ENCODE assay signal across 8 mouse cellular contexts in genomic region chr4:155694482-155695401, GRCm38 (mm10). TPM values are rescaled to one million over a fixed set of nuclear protein-coding genes. Genes with fewer than 3 reads are reported as not detected.
DNase-seq lines count a peak whose midpoint lies in the region; ATAC-seq and TF ChIP-seq lines count a peak whose summit lies in the region.

No protein-coding gene starts in this region.

- peak overlapping the region; percentile 87 for H3K4me2 ChIP-seq in forebrain, embryonic 13.5 days
- peak overlapping the region; percentile 78 for H3K4me2 ChIP-seq in liver, postnatal 0 days (ENCODE audit: low read depth, low read length)
- H3K4me2 ChIP-seq in neural tube, embryonic 13.5 days: peak overlapping the region; percentile 89
- peak overlapping the region; percentile 89 for H3K4me2 ChIP-seq in stomach, postnatal 0 days (replicated peaks; ENCODE audit: low read depth)

- intact Hi-C loops in heart, postnatal 14 days (cut with DNase I): loop anchor here (5.0 kb wide), 1 partner anchor 212 kb away; no protein-coding TSS in a partner anchor

- H3K4me1 ChIP-seq in forebrain, embryonic 13.5 days: peaks cover 23% of the 10 kb centered on the region
- H3K4me1 ChIP-seq in liver, postnatal 0 days (ENCODE audit: insufficient read depth): peaks cover 5% of the 10 kb centered on the region; the same call in 1 of the 2 replicates
- H3K4me1 ChIP-seq in neural tube, embryonic 13.5 days (replicated peaks): peaks cover 32% of the 10 kb centered on the region
- peaks cover 5% of the 10 kb centered on the region for H3K4me1 ChIP-seq in stomach, postnatal 0 days (replicated peaks; ENCODE audit: control insufficient read depth, insufficient read depth)

- peak overlapping the region; percentile 74 for H3K27ac ChIP-seq in forebrain, embryonic 13.5 days
- no peak overlapping the region for H3K27ac ChIP-seq in liver, postnatal 0 days (ENCODE audit: low read depth)
- peak overlapping the region; percentile 95 for H3K27ac ChIP-seq in neural tube, embryonic 13.5 days (replicated peaks)
- peak overlapping the region; percentile 65 for H3K27ac ChIP-seq in stomach, postnatal 0 days (replicated peaks)

- under 1% methylated on average over 89 of the region's 92 CpGs for WGBS in forebrain, embryonic 13.5 days
- 2% methylated on average over 82 of the region's 92 CpGs for WGBS in liver, postnatal 0 days (ENCODE audit: insufficient replicate concordance)
- WGBS in neural tube, embryonic 13.5 days: 1% methylated on average over 88 of the region's 92 CpGs
- WGBS in stomach, postnatal 0 days: 1% methylated on average over 82 of the region's 92 CpGs

- ATAC-seq in forebrain, embryonic 13.5 days: peak; percentile 81
- ATAC-seq in liver, postnatal 0 days: peak; percentile 47; the same call in 1 of the 2 replicates
- ATAC-seq in neural tube, embryonic 13.5 days (ENCODE audit: low read depth): peak; percentile 91
- peak; percentile 73 for ATAC-seq in stomach, postnatal 0 days (ENCODE audit: low FRiP score, low TSS enrichment)

- no peaks in the 10 kb centered on the region for H3K36me3 ChIP-seq in forebrain, embryonic 13.5 days (ENCODE audit: poor library complexity, severe bottlenecking)
- H3K36me3 ChIP-seq in liver, postnatal 0 days (replicated peaks; ENCODE audit: insufficient read depth, low read length): no peaks in the 10 kb centered on the region
- H3K36me3 ChIP-seq in neural tube, embryonic 13.5 days: no peaks in the 10 kb centered on the region
- H3K36me3 ChIP-seq in stomach, postnatal 0 days (ENCODE audit: control insufficient read depth, insufficient read depth, low read length): no peaks in the 10 kb centered on the region

- H3K27me3 ChIP-seq in forebrain, embryonic 13.5 days: peaks cover 22% of the 10 kb centered on the region
- H3K27me3 ChIP-seq in liver, postnatal 0 days (ENCODE audit: insufficient read depth, low read length): peaks cover 27% of the 10 kb centered on the region
- H3K27me3 ChIP-seq in neural tube, embryonic 13.5 days: peaks cover 30% of the 10 kb centered on the region
- H3K27me3 ChIP-seq in stomach, postnatal 0 days (ENCODE audit: control insufficient read depth, insufficient read depth, low read length): no peaks in the 10 kb centered on the region

- TF ChIP-seq CTCF in liver, postnatal 0 days (IDR thresholded peaks at IDR 0.05; ENCODE audit: low read depth): peak; percentile 37; the same call in 1 of the 2 replicates
- TF ChIP-seq CTCF in stomach, postnatal 0 days (IDR thresholded peaks at IDR 0.05; ENCODE audit: low read depth): peak; percentile 62

- H3K9me3 ChIP-seq in forebrain, embryonic 13.5 days (replicated peaks): no peaks in the 10 kb centered on the region
- H3K9me3 ChIP-seq in liver, postnatal 0 days (ENCODE audit: low read length): no peaks in the 10 kb centered on the region
- H3K9me3 ChIP-seq in neural tube, embryonic 13.5 days: no peaks in the 10 kb centered on the region
- H3K9me3 ChIP-seq in stomach, postnatal 0 days (ENCODE audit: control insufficient read depth, low read length): no peaks in the 10 kb centered on the region

- peak overlapping the region; percentile 61 for H3K4me3 ChIP-seq in forebrain, embryonic 13.5 days
- peak overlapping the region; percentile 54 for H3K4me3 ChIP-seq in liver, postnatal 0 days (ENCODE audit: low read depth, low read length)
- H3K4me3 ChIP-seq in neural tube, embryonic 13.5 days: peak overlapping the region; percentile 71
- peak overlapping the region; percentile 63 for H3K4me3 ChIP-seq in stomach, postnatal 0 days (ENCODE audit: low read depth, low read length)

- peak overlapping the region; percentile 77 for H3K9ac ChIP-seq in forebrain, embryonic 13.5 days
- H3K9ac ChIP-seq in liver, postnatal 0 days (replicated peaks): peak overlapping the region; percentile 31; the same call in 1 of the 2 replicates
- peak overlapping the region; percentile 91 for H3K9ac ChIP-seq in neural tube, embryonic 13.5 days
- peak overlapping the region; percentile 78 for H3K9ac ChIP-seq in stomach, postnatal 0 days (ENCODE audit: low read length)

- peak; percentile 71 to 77 for DNase-seq in CD8-positive naive resting alpha-beta T cell, adult 2 months (ENCODE audit: low read depth in 2 of 2, low spot score in 2 of 2)
- peak; percentile 93 for DNase-seq in brain, adult 2 months (ENCODE audit: low read depth, low spot score)
- DNase-seq in heart, postnatal 14 days: peak; percentile 69 to 71
- peak; percentile 81 to 83 for DNase-seq in layer of hippocampus, adult 18-20 months (ENCODE audit: low spot score in 2 of 2)
- peak; percentile 46 for DNase-seq in liver, postnatal 0 days
- peak; percentile 74 for DNase-seq in stomach, postnatal 0 days (ENCODE audit: low spot score)

- TF ChIP-seq EP300 in liver, postnatal 0 days (IDR thresholded peaks at IDR 0.05; ENCODE audit: low read depth): no peak
- no peak for TF ChIP-seq EP300 in stomach, postnatal 0 days (optimal IDR thresholded peaks at IDR 0.05)

RNA-seq across cellular contexts. Expression of gene Fndc10, which starts 0.6 kb away (rescaled TPM):
- polyA plus RNA-seq in forebrain, embryonic 13.5 days (2015; fragmentation: Nextera tagmentation; extraction: Ambion mirVana): 1.9 and 2.3 TPM in 2 replicates
- 1 to 10 TPM; 1.5 to 1.8 TPM for total RNA-seq in heart, postnatal 14 days (2021)
- 10 to 100 TPM; 23.3 to 23.5 TPM for total RNA-seq in layer of hippocampus, adult 18-20 months (2021)
- polyA plus RNA-seq in liver, postnatal 0 days (2015; fragmentation: Nextera tagmentation; extraction: Ambion mirVana): 0.27 and 0.41 TPM in 2 replicates
- polyA plus RNA-seq in neural tube, embryonic 13.5 days (2015; fragmentation: Nextera tagmentation; extraction: Ambion mirVana): 10.5 and 16.5 TPM in 2 replicates
- polyA plus RNA-seq in stomach, postnatal 0 days (2015; fragmentation: Nextera tagmentation; extraction: Ambion mirVana): 9.6 and 11.0 TPM in 2 replicates

RNA-seq across cellular contexts. Expression of gene Ssu72, which starts 9.9 kb away (rescaled TPM):
- polyA plus RNA-seq in forebrain, embryonic 13.5 days (2015; fragmentation: Nextera tagmentation; extraction: Ambion mirVana): 160 and 162 TPM in 2 replicates
- 10 to 100 TPM; 44.3 to 48.6 TPM for total RNA-seq in heart, postnatal 14 days (2021)
- total RNA-seq in layer of hippocampus, adult 18-20 months (2021): 10 to 100 TPM; 81.4 to 89.1 TPM
- polyA plus RNA-seq in liver, postnatal 0 days (2015; fragmentation: Nextera tagmentation; extraction: Ambion mirVana): 66.6 and 66.9 TPM in 2 replicates
- 178 and 184 TPM in 2 replicates for polyA plus RNA-seq in neural tube, embryonic 13.5 days (2015; fragmentation: Nextera tagmentation; extraction: Ambion mirVana)
- polyA plus RNA-seq in stomach, postnatal 0 days (2015; fragmentation: Nextera tagmentation; extraction: Ambion mirVana): 152 and 153 TPM in 2 replicates

RNA-seq across cellular contexts. Expression of gene Mib2, which starts 25.7 kb away (rescaled TPM):
- polyA plus RNA-seq in forebrain, embryonic 13.5 days (2015; fragmentation: Nextera tagmentation; extraction: Ambion mirVana): 29.8 and 35.2 TPM in 2 replicates
- total RNA-seq in heart, postnatal 14 days (2021): 10 to 100 TPM; 22.4 to 24.9 TPM
- 100 to 1,000 TPM; 106 to 112 TPM for total RNA-seq in layer of hippocampus, adult 18-20 months (2021)
- 3.4 and 4.3 TPM in 2 replicates for polyA plus RNA-seq in liver, postnatal 0 days (2015; fragmentation: Nextera tagmentation; extraction: Ambion mirVana)
- 37.4 and 38.9 TPM in 2 replicates for polyA plus RNA-seq in neural tube, embryonic 13.5 days (2015; fragmentation: Nextera tagmentation; extraction: Ambion mirVana)
- 10.5 and 11.0 TPM in 2 replicates for polyA plus RNA-seq in stomach, postnatal 0 days (2015; fragmentation: Nextera tagmentation; extraction: Ambion mirVana)

RNA-seq across cellular contexts. Expression of gene Tmem240, which starts 39.9 kb away (rescaled TPM):
- 1.9 and 2.4 TPM in 2 replicates for polyA plus RNA-seq in forebrain, embryonic 13.5 days (2015; fragmentation: Nextera tagmentation; extraction: Ambion mirVana)
- under 1 TPM; 0.38 to 0.44 TPM for total RNA-seq in heart, postnatal 14 days (2021)
- total RNA-seq in layer of hippocampus, adult 18-20 months (2021): 10 to 100 TPM; 35.8 to 39.5 TPM
- polyA plus RNA-seq in liver, postnatal 0 days (2015; fragmentation: Nextera tagmentation; extraction: Ambion mirVana): 0.02 and 0.06 TPM in 2 replicates
- polyA plus RNA-seq in neural tube, embryonic 13.5 days (2015; fragmentation: Nextera tagmentation; extraction: Ambion mirVana): 10.4 and 12.0 TPM in 2 replicates
- 0.39 and 0.45 TPM in 2 replicates for polyA plus RNA-seq in stomach, postnatal 0 days (2015; fragmentation: Nextera tagmentation; extraction: Ambion mirVana)

RNA-seq across cellular contexts. Expression of gene Mmp23, which starts 41.6 kb away (rescaled TPM):
- polyA plus RNA-seq in forebrain, embryonic 13.5 days (2015; fragmentation: Nextera tagmentation; extraction: Ambion mirVana): 1.6 and 2.1 TPM in 2 replicates
- 10 to 100 TPM; 14.5 to 16.8 TPM for total RNA-seq in heart, postnatal 14 days (2021)
- 1 to 10 TPM; 2.8 to 4.2 TPM for total RNA-seq in layer of hippocampus, adult 18-20 months (2021)
- polyA plus RNA-seq in liver, postnatal 0 days (2015; fragmentation: Nextera tagmentation; extraction: Ambion mirVana): 5.9 and 6.8 TPM in 2 replicates
- polyA plus RNA-seq in neural tube, embryonic 13.5 days (2015; fragmentation: Nextera tagmentation; extraction: Ambion mirVana): 3.9 and 5.4 TPM in 2 replicates
- 87.9 and 89.3 TPM in 2 replicates for polyA plus RNA-seq in stomach, postnatal 0 days (2015; fragmentation: Nextera tagmentation; extraction: Ambion mirVana)

Comparison
In these comparisons a context has a peak if more than half of its experiments do, and no peak if none do; other contexts are left out.
1. H3K9ac ChIP-seq: peak in every context shown above with its lines; median percentile 91 in neural tube, embryonic 13.5 days; 78 in stomach, postnatal 0 days; 77 in forebrain, embryonic 13.5 days; 31 in liver, postnatal 0 days.